Mouse (Mus musculus) c-Kit-negative CD71-positive TER-119-positive erythroid progenitor cells, embryonic 14.5 days (primary cell): ENCODE data around the gene Mfsd11.
A peak's percentile ranks its signal among the peaks of the same experiment; 100 is the strongest.
"Not testable (repeated sequence)": the region's sequence is repeated elsewhere in the genome, so short reads cannot be mapped to it uniquely, and the experiment has no call there.

Experiments
- DNase-seq: peaks from one replicate; pipeline ENCODE4 v3.0.0-alpha.2; 2013; ENCODE audit warnings: low read depth, low spot score

Mfsd11 gene

GRCm38 (mm10) chr11:116821057-116821940 lies 30.9 kb upstream of the Mfsd11 start:
- DNase-seq: no peak

GRCm38 (mm10) chr11:116822215-116822614 lies 30.0 kb upstream of the Mfsd11 start:
- DNase-seq: no peak

- no peak for DNase-seq
These were observed 29.6 kb upstream of the Mfsd11 start for GRCm38 (mm10) chr11:116822626-116823025.

- no peak for DNase-seq
These were observed 29.0 kb upstream of the Mfsd11 start for GRCm38 (mm10) chr11:116823255-116823654.

- not testable (repeated sequence) for DNase-seq
These were observed 28.4 kb upstream of the Mfsd11 start for GRCm38 (mm10) chr11:116823885-116824284.

GRCm38 (mm10) chr11:116825230-116825629 lies 27.0 kb upstream of the Mfsd11 start:
- DNase-seq: no peak

- DNase-seq: no peak
These were observed 25.4 kb upstream of the Mfsd11 start for GRCm38 (mm10) chr11:116826550-116827504.

- DNase-seq: no peak
These were observed 24.6 kb upstream of the Mfsd11 start, which contains the start of gene Mxra7 for GRCm38 (mm10) chr11:116827534-116828165. Mxra7 (minus strand) TSS chr11:116828046.

GRCm38 (mm10) chr11:116832172-116832685 lies 20.0 kb upstream of the Mfsd11 start:
- DNase-seq: no peak

GRCm38 (mm10) chr11:116834954-116835353 lies 17.3 kb upstream of the Mfsd11 start:
- DNase-seq: no peak

- no peak for DNase-seq
These were observed 16.0 kb upstream of the Mfsd11 start for GRCm38 (mm10) chr11:116836283-116836682.

GRCm38 (mm10) chr11:116837441-116837840 lies 14.8 kb upstream of the Mfsd11 start:
- DNase-seq: no peak

- no peak for DNase-seq
These were observed 13.3 kb upstream of the Mfsd11 start for GRCm38 (mm10) chr11:116838936-116839335.

- no peak for DNase-seq
These were observed 12.6 kb upstream of the Mfsd11 start for GRCm38 (mm10) chr11:116839601-116840000.

GRCm38 (mm10) chr11:116840748-116841147 lies 11.5 kb upstream of the Mfsd11 start:
- no peak for DNase-seq

- DNase-seq: peak; percentile 53
These were observed 9.5 kb upstream of the Mfsd11 start for GRCm38 (mm10) chr11:116842531-116843260.

- peak; percentile 92 for DNase-seq
These were observed 8.7 kb upstream of the Mfsd11 start, which contains the start of the genes Mettl23 and Jmjd6 for GRCm38 (mm10) chr11:116843261-116844233. Mettl23 (plus strand) TSS chr11:116843278. Jmjd6 (minus strand) TSS chr11:116843449.

GRCm38 (mm10) chr11:116846593-116847181 lies 5.6 kb upstream of the Mfsd11 start:
- no peak for DNase-seq
